Mouse (Mus musculus) kidney, adult 8-10 months (tissue): Measurements from ENCODE around the gene Nt5c.
"Not testable (repeated sequence)": the region's sequence is repeated elsewhere in the genome, so short reads cannot be mapped to it uniquely, and the experiment has no call there.

Experiments
- DNase-seq, 2 experiments: peaks; one replicate each; pipeline ENCODE4 v3.0.0; 2022

The Nt5c gene

GRCm38 (mm10) chr11:115510507-115510888, 18.8 kb upstream of the Nt5c start:
- no peak for DNase-seq

- no peak for DNase-seq
Observed at GRCm38 (mm10) chr11:115509773-115510506, 18.3 kb upstream of the Nt5c start.

- no peak for DNase-seq
Observed at GRCm38 (mm10) chr11:115508061-115508460, 16.4 kb upstream of the Nt5c start.

- no peak for DNase-seq
Observed at GRCm38 (mm10) chr11:115506586-115506985, 14.9 kb upstream of the Nt5c start.

- DNase-seq: no peak
Observed at GRCm38 (mm10) chr11:115502636-115503035, 11.0 kb upstream of the Nt5c start.

- DNase-seq: not testable (repeated sequence)
Observed at GRCm38 (mm10) chr11:115496559-115496958, 4.9 kb upstream of the Nt5c start.

GRCm38 (mm10) chr11:115492387-115492786, 725 bp upstream of the Nt5c start:
- DNase-seq: no peak

GRCm38 (mm10) chr11:115490441-115491355, 964 bp downstream of the Nt5c start:
- DNase-seq: no peak

GRCm38 (mm10) chr11:115488551-115489104, 3.0 kb downstream of the Nt5c start:
- DNase-seq: no peak

GRCm38 (mm10) chr11:115485155-115485554, 6.5 kb downstream of the Nt5c start:
- no peak for DNase-seq

- peak in 1 of 2 experiments; percentile 80 for DNase-seq
Observed at GRCm38 (mm10) chr11:115483726-115484125, 7.9 kb downstream of the Nt5c start.

- no peak for DNase-seq
Observed at GRCm38 (mm10) chr11:115483278-115483677, 8.4 kb downstream of the Nt5c start.

GRCm38 (mm10) chr11:115481553-115482259, 10.0 kb downstream of the Nt5c start:
- no peak for DNase-seq

GRCm38 (mm10) chr11:115478296-115478938, 13.2 kb downstream of the Nt5c start:
- DNase-seq: no peak

GRCm38 (mm10) chr11:115477388-115477787, 14.3 kb downstream of the Nt5c start:
- not testable (repeated sequence) for DNase-seq

GRCm38 (mm10) chr11:115476630-115477029, 15.0 kb downstream of the Nt5c start:
- not testable (repeated sequence) for DNase-seq

GRCm38 (mm10) chr11:115475758-115476237, 15.9 kb downstream of the Nt5c start:
- DNase-seq: no peak

GRCm38 (mm10) chr11:115475025-115475757, 16.5 kb downstream of the Nt5c start, which contains the start of gene Armc7:
Gene Armc7, plus strand, starts transcription at chr11:115475667.
- DNase-seq: peak; percentile 95 to 97

- peak; percentile 92 to 98 for DNase-seq
Observed at GRCm38 (mm10) chr11:115473626-115474275, 17.9 kb downstream of the Nt5c start.

GRCm38 (mm10) chr11:115472183-115472582, 19.5 kb downstream of the Nt5c start:
- DNase-seq: no peak

- DNase-seq: no peak
Observed at GRCm38 (mm10) chr11:115467217-115467618, 24.4 kb downstream of the Nt5c start.
